Comparison of ENCODE assay signal across 26 mouse cellular contexts in genomic region chr1:184922824-184923223, GRCm38 (mm10). TPM values are rescaled to one million over a fixed set of nuclear protein-coding genes. Genes with fewer than 3 reads are reported as not detected.
DNase-seq lines count a peak whose midpoint lies in the region; ATAC-seq and TF ChIP-seq lines count a peak whose summit lies in the region.
"Had no signal": no experiment of that assay in that cellular context is flagged by ENCODE, and none has a peak within 500 bp of the region (broad histone marks: within the 10 kb centered on the region; RNA-seq: fewer than 3 reads in every experiment).

No protein-coding gene starts in this region.

- no peak overlapping the region for H3K9ac ChIP-seq in forebrain, postnatal 0 days
- no peak overlapping the region for H3K9ac ChIP-seq in forebrain, embryonic 14.5 days (ENCODE audit: low read length)
- H3K9ac ChIP-seq in limb, embryonic 14.5 days (ENCODE audit: low read depth, low read length, severe bottlenecking) = no peak overlapping the region
- H3K9ac ChIP-seq: hindbrain, embryonic 12.5 days; lung, embryonic 15.5 days; neural tube, embryonic 15.5 days had no signal

- no peak overlapping the region for H3K4me2 ChIP-seq in forebrain, postnatal 0 days (ENCODE audit: low read depth)
- H3K4me2 ChIP-seq in forebrain, embryonic 14.5 days (ENCODE audit: low read length) = no peak overlapping the region
- H3K4me2 ChIP-seq in limb, embryonic 14.5 days (replicated peaks; ENCODE audit: low read depth, low read length, severe bottlenecking) = no peak overlapping the region
- H3K4me2 ChIP-seq: heart, embryonic 11.5 days; hindbrain, embryonic 12.5 days; liver, embryonic 11.5 days; lung, embryonic 15.5 days; neural tube, embryonic 15.5 days had no signal

- no peaks in the 10 kb centered on the region for H3K27me3 ChIP-seq in forebrain, postnatal 0 days (ENCODE audit: insufficient read depth, low read length)
- H3K27me3 ChIP-seq in forebrain, embryonic 14.5 days (replicated peaks; ENCODE audit: control insufficient read depth, insufficient read depth, low read length) = no peaks in the 10 kb centered on the region
- no peaks in the 10 kb centered on the region for H3K27me3 ChIP-seq in limb, embryonic 14.5 days (ENCODE audit: control insufficient read depth, insufficient read depth, low read length)
- H3K27me3 ChIP-seq: hindbrain, embryonic 12.5 days; lung, embryonic 15.5 days; neural tube, embryonic 15.5 days had no signal

- no peaks in the 10 kb centered on the region for H3K4me1 ChIP-seq in forebrain, postnatal 0 days (ENCODE audit: insufficient read depth)
- no peaks in the 10 kb centered on the region for H3K4me1 ChIP-seq in forebrain, embryonic 14.5 days (ENCODE audit: control insufficient read depth, insufficient read depth, low read length)
- no peaks in the 10 kb centered on the region for H3K4me1 ChIP-seq in limb, embryonic 14.5 days (ENCODE audit: control insufficient read depth, insufficient read depth, low read length)
- H3K4me1 ChIP-seq: hindbrain, embryonic 12.5 days; lung, embryonic 15.5 days; neural tube, embryonic 15.5 days had no signal

- H3K4me3 ChIP-seq in forebrain, postnatal 0 days (ENCODE audit: low read depth, low read length) = no peak overlapping the region
- no peak overlapping the region for H3K4me3 ChIP-seq in forebrain, embryonic 14.5 days (ENCODE audit: low read depth, low read length)
- H3K4me3 ChIP-seq in limb, embryonic 14.5 days (replicated peaks; ENCODE audit: low read length) = no peak overlapping the region
- H3K4me3 ChIP-seq: hindbrain, embryonic 12.5 days; lung, embryonic 15.5 days; neural tube, embryonic 15.5 days had no signal

- TF ChIP-seq POLR2A in limb, embryonic 14.5 days (IDR thresholded peaks at IDR 0.05; ENCODE audit: borderline replicate concordance, extremely low read depth, insufficient read depth, insufficient read length) = no peak

- H3K27ac ChIP-seq in forebrain, postnatal 0 days (ENCODE audit: low read depth, low read length) = no peak overlapping the region
- no peak overlapping the region for H3K27ac ChIP-seq in forebrain, embryonic 14.5 days (ENCODE audit: low read depth, low read length)
- H3K27ac ChIP-seq in limb, embryonic 14.5 days (replicated peaks; ENCODE audit: low read depth, low read length) = no peak overlapping the region
- H3K27ac ChIP-seq: hindbrain, embryonic 12.5 days; kidney, postnatal 0 days; lung, embryonic 15.5 days; neural tube, embryonic 15.5 days had no signal

- DNase-seq in forebrain, postnatal 0 days = no peak
- DNase-seq in forebrain, embryonic 14.5 days (ENCODE audit: low spot score) = no peak
- peak; percentile 16 for DNase-seq in brain, adult 2 months (ENCODE audit: low read depth, low spot score)
- DNase-seq in gastrocnemius, adult 8-10 months (ENCODE audit: low spot score in 2 of 2) = peak; percentile 40 to 57
- no peak for DNase-seq in limb, embryonic 14.5 days (ENCODE audit: low spot score)
- DNase-seq in embryo, embryonic 10.5 days (ENCODE audit: low spot score) = no peak
- no peak for DNase-seq in heart, adult 18-20 months
- DNase-seq: adrenal gland, postnatal 25 days; cerebellum, adult 2 months; cerebellum, postnatal 14 days; heart, postnatal 36 days; kidney, adult 8-10 months; kidney, postnatal 4 days; midbrain, embryonic 14.5 days; retina, postnatal 1 day; right cerebral cortex, postnatal 25 days; spleen, adult 18-20 months; thymus, postnatal 25 days had no signal

- TF ChIP-seq CTCF in forebrain, postnatal 0 days (IDR thresholded peaks at IDR 0.05; ENCODE audit: low read depth) = no peak

- ATAC-seq in forebrain, postnatal 0 days = 0 out of 2 replicates have a peak, but pooled peaks have one; percentile 34
- no peak for ATAC-seq in forebrain, embryonic 14.5 days
- ATAC-seq in limb, embryonic 14.5 days (ENCODE audit: low FRiP score, low read depth) = peak; percentile 62; the same call in 1 of the 2 replicates
- ATAC-seq: intestine, embryonic 16.5 days had no signal

- no peaks in the 10 kb centered on the region for H3K9me3 ChIP-seq in forebrain, postnatal 0 days (ENCODE audit: low read length)
- no peaks in the 10 kb centered on the region for H3K9me3 ChIP-seq in forebrain, embryonic 14.5 days (replicated peaks; ENCODE audit: control insufficient read depth, low read length)
- H3K9me3 ChIP-seq in limb, embryonic 14.5 days (ENCODE audit: control insufficient read depth, low read length) = no peaks in the 10 kb centered on the region
- H3K9me3 ChIP-seq: hindbrain, embryonic 12.5 days; lung, embryonic 15.5 days; neural tube, embryonic 15.5 days had no signal

- 60% methylated on average over 13 of the region's 13 CpGs for WGBS in forebrain, postnatal 0 days
- WGBS in forebrain, embryonic 14.5 days = 75% methylated on average over 13 of the region's 13 CpGs
- 89% methylated on average over 13 of the region's 13 CpGs for WGBS in limb, embryonic 14.5 days

- H3K36me3 ChIP-seq in forebrain, postnatal 0 days (ENCODE audit: insufficient read depth) = peaks cover 45% of the 10 kb centered on the region
- peaks cover 62% of the 10 kb centered on the region for H3K36me3 ChIP-seq in forebrain, embryonic 14.5 days (ENCODE audit: control insufficient read depth, insufficient read depth, low read length)
- H3K36me3 ChIP-seq in limb, embryonic 14.5 days (ENCODE audit: control insufficient read depth, insufficient read depth, low read length) = peaks cover 37% of the 10 kb centered on the region

RNA-seq across cellular contexts. Expression of gene C130074G19Rik, which starts 39.8 kb away (rescaled TPM):
- 9.5 and 10.7 TPM in 2 replicates for total RNA-seq in forebrain, postnatal 0 days (2014; rRNA removed)
- polyA plus RNA-seq in forebrain, postnatal 0 days (2015; fragmentation: Nextera tagmentation; extraction: Ambion mirVana) = 0.94 and 1.2 TPM in 2 replicates
- 0.90 and 1.3 TPM in 2 replicates for polyA plus RNA-seq in forebrain, embryonic 14.5 days (2014; fragmentation: Nextera tagmentation; extraction: Ambion mirVana)
- 10 to 100 TPM in 2 of 4 experiments, 1 to 10 TPM in 2; 7.1 to 15.3 (median 10.8) TPM for total RNA-seq in gastrocnemius, adult 8-10 months (2022)
- polyA plus RNA-seq in limb, embryonic 14.5 days (2012; rRNA removed) = 7.3 and 9.7 TPM in 2 replicates
- 1.8 TPM in 2 replicates for polyA plus RNA-seq in limb, embryonic 14.5 days (2014; fragmentation: Nextera tagmentation; extraction: Ambion mirVana)
- 10 to 100 TPM; 13.9 to 15.4 TPM for total RNA-seq in heart, adult 18-20 months (2021)
- total RNA-seq: monocyte, adult 5-6 weeks had no signal

Comparison
In these comparisons a context has a peak if more than half of its experiments do, and no peak if none do; other contexts are left out.
1. DNase-seq: peak in brain, adult 2 months (single experiment) and gastrocnemius, adult 8-10 months (2 of 2); none in forebrain, postnatal 0 days (single experiment), forebrain, embryonic 14.5 days (single experiment), limb, embryonic 14.5 days (single experiment), embryo, embryonic 10.5 days (single experiment) and heart, adult 18-20 months (0 of 2).